Mouse (Mus musculus) neural tube, embryonic 15.5 days (tissue): ENCODE data around the gene Rnf126. TPM values are rescaled to one million over a fixed set of nuclear protein-coding genes. Genes with fewer than 3 reads are reported as not detected.

Experiments used
- polyA plus RNA-seq: library from polyadenylated mRNA; unstranded; fragments of >200 nt; fragmentation: Nextera tagmentation; extraction: Ambion mirVana; gene quantifications from 2 replicates; pipeline ENCODE4 v1.2.1, GENCODE M21; 2015

Gene Rnf126
- polyA plus RNA-seq, 1 experiment from 2014 or later = 110 TPM

Other genes starting within 250 kb of the Rnf126 start
- 23.7 and 26.2 TPM in 2 replicates for gene Plpp2, start 233.2 kb downstream of the Rnf126 start, polyA plus RNA-seq
- 61.7 and 68.6 TPM in 2 replicates for gene Mier2, start 211.8 kb downstream of the Rnf126 start, polyA plus RNA-seq
- gene Theg, start 179.6 kb downstream of the Rnf126 start, polyA plus RNA-seq = 0.37 TPM in 1 of 2 replicates, not detected in the other
- 0.40 and 0.55 TPM in 2 replicates for gene C2cd4c, start 152.9 kb downstream of the Rnf126 start, polyA plus RNA-seq
- gene Shc2, start 129.0 kb downstream of the Rnf126 start, polyA plus RNA-seq = 24.7 and 28.9 TPM in 2 replicates
- gene Odf3l2, start 121.2 kb downstream of the Rnf126 start, polyA plus RNA-seq = 0.14 and 0.17 TPM in 2 replicates
- gene Madcam1, start 102.4 kb downstream of the Rnf126 start, polyA plus RNA-seq = 1.0 and 4.1 TPM in 2 replicates
- gene Tpgs1, start 97.6 kb downstream of the Rnf126 start, polyA plus RNA-seq = 109 and 115 TPM in 2 replicates
- 83.0 and 83.4 TPM in 2 replicates for gene Cdc34, start 84.8 kb downstream of the Rnf126 start, polyA plus RNA-seq
- gene Gzmm, start 77.9 kb downstream of the Rnf126 start, polyA plus RNA-seq = 1.1 TPM in 2 replicates
- gene Bsg, start 62.5 kb downstream of the Rnf126 start, polyA plus RNA-seq = 958 and 1,001 TPM in 2 replicates
- 2.0 and 3.0 TPM in 2 replicates for gene Hcn2, start 50.3 kb downstream of the Rnf126 start, polyA plus RNA-seq
- gene Polrmt, start 20.4 kb downstream of the Rnf126 start, polyA plus RNA-seq = 43.4 TPM in 2 replicates
- 2.7 and 3.4 TPM in 2 replicates for gene Fgf22, start 11.9 kb downstream of the Rnf126 start, polyA plus RNA-seq
- 2.6 and 4.5 TPM in 2 replicates for gene Fstl3, start 10.3 kb upstream of the Rnf126 start, polyA plus RNA-seq
- 0.14 and 10.2 TPM in 2 replicates for gene Prss57, start 24.0 kb upstream of the Rnf126 start, polyA plus RNA-seq
- 227 and 256 TPM in 2 replicates for gene Palm, start 26.6 kb upstream of the Rnf126 start, polyA plus RNA-seq
- gene Misp, start 54.0 kb upstream of the Rnf126 start, polyA plus RNA-seq = 0.33 and 11.5 TPM in 2 replicates
- 55.8 and 121 TPM in 2 replicates for gene Ptbp1, start 87.5 kb upstream of the Rnf126 start, polyA plus RNA-seq
- 9.0 and 9.5 TPM in 2 replicates for gene Prtn3, start 107.5 kb upstream of the Rnf126 start, polyA plus RNA-seq
- gene Plppr3, start 107.7 kb upstream of the Rnf126 start, polyA plus RNA-seq = 316 and 385 TPM in 2 replicates
- 0.31 and 0.50 TPM in 2 replicates for gene Elane, start 119.3 kb upstream of the Rnf126 start, polyA plus RNA-seq
- not detected in 2 replicates for gene Cfd, start 123.9 kb upstream of the Rnf126 start, polyA plus RNA-seq
- gene Med16, start 142.0 kb upstream of the Rnf126 start, polyA plus RNA-seq = 44.9 and 46.7 TPM in 2 replicates
- gene Gm26602, start 143.9 kb upstream of the Rnf126 start, polyA plus RNA-seq = 22.7 and 23.6 TPM in 2 replicates
- 1.8 and 2.8 TPM in 2 replicates for gene Kiss1r, start 150.0 kb upstream of the Rnf126 start, polyA plus RNA-seq
- 264 and 288 TPM in 2 replicates for gene R3hdm4, start 154.3 kb upstream of the Rnf126 start, polyA plus RNA-seq
- 2.4 and 5.1 TPM in 2 replicates for gene Arid3a, start 160.1 kb upstream of the Rnf126 start, polyA plus RNA-seq
- gene Wdr18, start 193.2 kb upstream of the Rnf126 start, polyA plus RNA-seq = 94.4 and 104 TPM in 2 replicates
- 0.32 and 0.33 TPM in 2 replicates for gene Grin3b, start 203.8 kb upstream of the Rnf126 start, polyA plus RNA-seq
- gene Tmem259, start 217.4 kb upstream of the Rnf126 start, polyA plus RNA-seq = 21.3 and 24.7 TPM in 2 replicates
- gene Cnn2, start 221.6 kb upstream of the Rnf126 start, polyA plus RNA-seq = 31.6 and 76.4 TPM in 2 replicates
- 5.2 and 5.6 TPM in 2 replicates for gene Abca7, start 229.5 kb upstream of the Rnf126 start, polyA plus RNA-seq
- 2.0 and 13.7 TPM in 2 replicates for gene Arhgap45, start 249.7 kb upstream of the Rnf126 start, polyA plus RNA-seq